9 mouse cellular contexts compared by ENCODE assay signal in the genomic region with DNA sequence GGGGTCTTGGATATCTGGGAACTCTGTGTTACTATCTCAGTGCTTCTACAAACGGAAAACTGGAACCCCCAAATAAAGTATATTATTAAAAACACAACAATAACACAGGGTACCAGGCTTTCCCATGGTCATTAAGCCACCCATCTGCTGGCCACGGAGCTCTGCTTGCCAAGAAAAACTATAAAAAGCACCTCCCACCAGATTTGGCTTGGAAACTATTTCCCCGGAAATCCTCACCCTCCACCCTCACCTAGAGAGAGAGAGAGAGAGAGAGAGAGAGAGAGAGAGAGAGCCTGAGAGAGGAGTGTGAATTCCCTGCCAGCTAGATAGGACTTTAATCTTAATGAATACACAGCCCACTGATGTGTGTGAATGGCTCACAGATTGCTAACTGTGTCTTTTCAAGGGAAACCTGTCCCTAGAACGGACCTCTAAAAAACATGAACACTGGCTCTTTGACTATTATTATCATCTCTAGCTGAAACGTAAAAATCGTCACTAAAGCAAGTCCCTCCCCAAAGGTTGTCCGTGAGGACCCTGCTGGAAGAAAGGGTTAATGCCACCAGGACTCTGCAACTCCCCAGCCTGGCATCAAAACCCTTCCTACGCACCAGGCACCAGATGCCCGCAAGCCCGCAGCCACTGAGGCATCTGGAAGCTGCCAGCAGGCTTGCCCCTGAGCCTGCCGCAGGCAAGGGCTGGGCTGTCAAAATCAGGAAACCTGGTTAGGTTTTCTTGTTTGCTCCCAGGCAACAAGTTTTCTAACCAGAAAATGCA. TPM values are rescaled to one million over a fixed set of nuclear protein-coding genes. Genes with fewer than 3 reads are reported as not detected.
DNase-seq lines count a peak whose midpoint lies in the region; ATAC-seq lines count a peak whose summit lies in the region.
"Had no signal": no experiment of that assay in that cellular context is flagged by ENCODE, and none has a peak within 500 bp of the region (broad histone marks: within the 10 kb centered on the region; RNA-seq: fewer than 3 reads in every experiment).

No protein-coding gene starts in this region.

- H3K4me2 ChIP-seq in heart, embryonic 13.5 days, result peak overlapping the region; percentile 75
- H3K4me2 ChIP-seq in midbrain, embryonic 16.5 days (ENCODE audit: low read length), result no peak overlapping the region; the same call in 1 of the 2 replicates

- H3K4me3 ChIP-seq in heart, embryonic 13.5 days, result peak overlapping the region; percentile 74
- H3K4me3 ChIP-seq in midbrain, embryonic 16.5 days (ENCODE audit: low read depth, low read length), result no peak overlapping the region

- H3K4me1 ChIP-seq in heart, embryonic 13.5 days, result peaks cover 75% of the 10 kb centered on the region
- peaks cover 26% of the 10 kb centered on the region for H3K4me1 ChIP-seq in midbrain, embryonic 16.5 days (ENCODE audit: control insufficient read depth, insufficient read depth, low read length)

- H3K9ac ChIP-seq in heart, embryonic 13.5 days, result peak overlapping the region; percentile 85
- 0 out of 2 replicates have a peak overlapping the region, but pooled peaks have one; percentile 14 for H3K9ac ChIP-seq in midbrain, embryonic 16.5 days (ENCODE audit: low read depth, low read length)

- DNase-seq in CD4-positive, CD25-positive, alpha-beta regulatory T cell, adult 2 months (ENCODE audit: low read depth, low spot score), result peak; percentile 55
- peak; percentile 40 to 50 for DNase-seq in left cerebral cortex, postnatal 36 days (ENCODE audit: low spot score in 2 of 2)
- DNase-seq in left cerebral cortex, adult 9 months (ENCODE audit: low spot score in 2 of 2), result no peak
- no peak for DNase-seq in c-Kit-positive CD71-positive TER-119-positive erythroid progenitor cells, embryonic 14.5 days (ENCODE audit: low spot score)
- no peak for DNase-seq in adrenal gland, postnatal 4 days (ENCODE audit: low spot score in 2 of 2)
- DNase-seq: liver, embryonic 13.5 days had no signal

- ATAC-seq in CD4-positive, CD25-positive, alpha-beta regulatory T cell, adult 4 months, result no peak
- ATAC-seq in heart, embryonic 13.5 days (ENCODE audit: extremely low read depth, insufficient number of reproducible peaks, low FRiP score, low TSS enrichment), result no peak
- no peak for ATAC-seq in midbrain, embryonic 16.5 days

- intact Hi-C loops in left cerebral cortex, postnatal 36 days (cut with DNase I), result no loop called here

- no peaks in the 10 kb centered on the region for H3K36me3 ChIP-seq in heart, embryonic 13.5 days
- H3K36me3 ChIP-seq in midbrain, embryonic 16.5 days (ENCODE audit: control insufficient read depth, insufficient read depth, low read length), result no peaks in the 10 kb centered on the region
- H3K36me3 ChIP-seq: liver, embryonic 13.5 days had no signal

- 38% methylated on average over 11 of the region's 11 CpGs for WGBS in heart, embryonic 13.5 days
- WGBS in midbrain, embryonic 16.5 days, result 36% methylated on average over 11 of the region's 11 CpGs

- H3K27ac ChIP-seq in heart, embryonic 13.5 days (replicated peaks), result peak overlapping the region; percentile 94
- no peak overlapping the region for H3K27ac ChIP-seq in midbrain, embryonic 16.5 days (ENCODE audit: low read length)
- H3K27ac ChIP-seq: liver, embryonic 13.5 days had no signal

- H3K27me3 ChIP-seq in heart, embryonic 13.5 days (replicated peaks), result peaks cover 34% of the 10 kb centered on the region
- peaks cover 26% of the 10 kb centered on the region for H3K27me3 ChIP-seq in midbrain, embryonic 16.5 days (ENCODE audit: control insufficient read depth, insufficient read depth, low read depth, low read length)

- no peaks in the 10 kb centered on the region for H3K9me3 ChIP-seq in heart, embryonic 13.5 days
- H3K9me3 ChIP-seq in midbrain, embryonic 16.5 days (replicated peaks; ENCODE audit: control insufficient read depth, low read length, poor library complexity, severe bottlenecking), result no peaks in the 10 kb centered on the region
- H3K9me3 ChIP-seq: liver, embryonic 13.5 days had no signal

RNA-seq across cellular contexts. Expression of gene Nfatc2, which starts 12.7 kb away (rescaled TPM):
- 10 to 100 TPM; 20.9 to 22.6 TPM for polyA plus RNA-seq in CD4-positive, CD25-positive, alpha-beta regulatory T cell, adult 4 months (2017; shearing (Covaris generic))
- total RNA-seq in left cerebral cortex, postnatal 36 days (2021), result 10 to 100 TPM in 1 of 2 experiments, 1 to 10 TPM in 1; 9.5 to 12.5 TPM
- 9.3 and 10.1 TPM in 2 replicates for polyA plus RNA-seq in heart, embryonic 13.5 days (2015; fragmentation: Nextera tagmentation; extraction: Ambion mirVana)
- polyA plus RNA-seq in midbrain, embryonic 16.5 days (2015; fragmentation: Nextera tagmentation; extraction: Ambion mirVana), result 3.8 and 4.5 TPM in 2 replicates
- total RNA-seq in adrenal gland, postnatal 4 days (2021), result 1 to 10 TPM; 4.4 to 5.0 TPM

Comparison
In these comparisons a context has a peak if more than half of its experiments do, and no peak if none do; other contexts are left out.
1. DNase-seq: peak in CD4-positive, CD25-positive, alpha-beta regulatory T cell, adult 2 months (single experiment) and left cerebral cortex, postnatal 36 days (2 of 2); none in left cerebral cortex, adult 9 months (0 of 2), c-Kit-positive CD71-positive TER-119-positive erythroid progenitor cells, embryonic 14.5 days (single experiment) and adrenal gland, postnatal 4 days (0 of 2).